Mouse (Mus musculus): Measurements from ENCODE around the gene Slc7a1.

Slc7a1 gene

DNA sequence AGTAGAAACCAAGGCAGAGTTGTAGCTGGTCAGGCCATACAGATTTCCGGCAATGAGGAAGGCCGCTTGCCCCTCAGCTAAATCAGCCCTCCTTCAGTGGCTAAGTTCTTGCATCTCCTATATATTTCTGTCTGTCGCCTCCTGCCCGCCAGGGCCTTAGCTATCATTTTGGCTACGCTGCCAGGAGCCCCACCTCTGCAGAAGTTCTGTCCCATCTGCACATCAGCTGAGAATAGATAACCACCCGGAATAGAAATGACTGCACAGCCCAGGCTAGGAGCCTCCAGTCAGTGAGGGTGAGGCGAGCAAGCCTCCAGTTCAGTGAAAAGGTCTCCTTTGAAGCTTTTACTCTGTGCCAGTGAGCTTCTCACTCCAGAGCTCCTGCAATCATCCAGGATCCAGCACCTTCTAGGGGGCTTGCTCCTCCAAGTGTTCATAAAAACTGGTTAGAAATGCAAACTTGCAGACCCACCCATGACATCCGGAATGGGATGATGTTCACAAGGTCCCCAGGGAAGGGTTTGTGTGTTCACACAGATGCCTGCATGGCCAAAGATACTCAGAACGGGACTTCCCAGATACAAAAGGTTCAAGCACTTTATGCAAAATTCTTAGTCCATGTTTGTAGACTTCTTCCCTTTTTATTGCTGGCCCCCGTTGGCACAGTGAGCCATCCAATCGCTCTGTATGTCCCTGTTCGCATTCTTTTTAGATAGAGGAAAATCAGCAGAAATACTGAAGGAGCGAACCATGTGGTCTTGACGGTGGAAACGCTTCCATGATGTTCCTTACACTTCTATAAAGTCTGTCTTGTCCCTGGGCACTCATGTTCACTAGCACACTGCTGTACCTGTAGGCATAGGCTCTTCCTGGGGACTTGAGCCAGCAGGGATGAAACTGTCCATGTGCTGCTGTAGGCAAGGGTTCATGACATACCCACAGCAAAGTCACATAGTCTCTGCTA, 10.4 kb downstream of the Slc7a1 start:
- DNase-seq = no peak

DNA sequence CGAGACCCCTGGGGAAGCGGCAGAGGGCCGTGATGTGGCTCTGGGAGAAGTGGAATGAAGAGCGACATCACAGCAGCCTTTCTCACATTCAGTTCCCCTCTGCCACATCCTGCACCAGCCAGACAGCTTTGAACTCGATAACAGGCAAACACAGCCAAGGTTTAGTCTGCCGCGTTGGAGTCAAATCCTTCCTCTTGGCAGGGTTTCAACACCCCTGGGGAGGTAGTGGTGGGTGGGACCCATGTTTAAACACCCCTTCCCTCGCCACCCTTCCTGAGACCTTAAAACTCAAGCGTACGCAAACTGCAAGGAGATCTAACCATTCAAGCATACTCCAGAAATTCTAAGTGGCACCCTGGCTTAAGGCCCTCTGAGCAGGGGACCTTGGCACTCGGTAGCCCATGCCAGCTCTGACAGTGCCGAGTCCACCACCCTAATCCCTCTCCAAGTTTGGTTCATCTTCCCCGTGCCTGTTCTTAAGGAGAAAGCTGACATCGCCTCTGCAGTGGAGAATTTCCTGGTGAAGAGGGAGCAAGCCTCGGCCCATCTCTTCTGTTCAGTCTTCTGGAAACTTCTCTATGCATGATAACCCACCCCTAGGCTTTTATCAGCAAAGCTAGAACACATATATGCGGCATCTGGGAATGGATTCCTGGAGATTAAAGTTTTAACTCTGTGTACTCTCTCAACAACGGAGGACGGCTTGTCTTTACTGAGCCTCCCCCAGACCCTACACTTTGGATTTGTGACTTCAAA, 11.3 kb downstream of the Slc7a1 start:
- peak; percentile 48 to 58 for DNase-seq

DNA sequence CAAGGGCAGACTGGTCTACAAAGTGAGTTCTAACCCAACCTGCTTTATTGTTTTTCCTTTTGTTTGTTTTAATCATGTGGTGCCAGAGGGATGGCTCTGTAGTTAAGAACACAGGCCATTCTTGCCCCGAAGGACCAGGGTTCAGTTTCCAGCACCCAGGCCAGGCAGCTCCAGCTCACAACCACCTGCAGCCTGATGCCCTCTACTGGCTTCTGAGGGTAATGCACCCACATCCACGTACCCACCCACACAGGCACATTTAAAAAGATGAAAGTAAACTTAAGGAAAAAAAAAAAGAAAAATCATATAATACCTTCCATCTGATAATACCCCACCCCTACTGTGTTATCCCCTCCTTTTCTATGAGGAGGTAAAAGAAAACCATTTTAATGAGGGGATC, 11.9 kb downstream of the Slc7a1 start:
- DNase-seq = no peak

GRCm38 (mm10) chr5:148386471-148386870, 13.2 kb downstream of the Slc7a1 start:
- peak; percentile 49 to 66 for DNase-seq

GRCm38 (mm10) chr5:148384501-148385055, 15.1 kb downstream of the Slc7a1 start:
- peak; percentile 50 to 53 for DNase-seq

DNA sequence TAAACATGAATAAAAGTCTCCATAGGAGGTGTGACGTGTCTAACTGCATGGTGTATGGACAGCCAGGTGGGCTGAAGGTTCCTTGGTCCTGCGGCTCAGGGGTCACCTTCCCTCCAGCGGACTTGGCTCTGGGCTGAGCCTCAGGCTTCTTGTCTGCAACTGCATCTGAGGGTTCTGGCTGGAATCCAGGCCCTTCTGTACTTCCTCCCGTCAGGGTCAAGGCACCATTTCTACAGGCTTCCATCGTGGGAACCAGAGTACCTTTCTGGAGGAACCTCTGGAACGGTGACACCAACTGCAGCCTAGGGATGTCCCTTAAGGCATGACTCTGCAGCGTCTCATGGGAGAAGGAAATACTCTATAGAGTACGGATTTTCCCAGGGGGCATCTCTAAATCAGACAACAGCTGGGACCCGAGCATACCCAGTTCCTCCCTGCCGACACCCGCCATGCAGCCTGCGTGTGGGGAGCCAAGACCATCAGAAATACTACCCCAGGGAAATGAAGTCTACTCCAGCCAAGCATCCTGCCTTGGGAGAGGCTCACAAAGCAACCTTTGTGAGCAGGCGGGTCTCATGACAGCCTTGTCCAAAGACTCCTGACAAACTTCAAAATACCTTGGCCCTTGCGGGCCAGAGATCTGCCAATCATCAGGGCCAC, 15.7 kb downstream of the Slc7a1 start:
- peak; percentile 69 to 72 for DNase-seq

DNA sequence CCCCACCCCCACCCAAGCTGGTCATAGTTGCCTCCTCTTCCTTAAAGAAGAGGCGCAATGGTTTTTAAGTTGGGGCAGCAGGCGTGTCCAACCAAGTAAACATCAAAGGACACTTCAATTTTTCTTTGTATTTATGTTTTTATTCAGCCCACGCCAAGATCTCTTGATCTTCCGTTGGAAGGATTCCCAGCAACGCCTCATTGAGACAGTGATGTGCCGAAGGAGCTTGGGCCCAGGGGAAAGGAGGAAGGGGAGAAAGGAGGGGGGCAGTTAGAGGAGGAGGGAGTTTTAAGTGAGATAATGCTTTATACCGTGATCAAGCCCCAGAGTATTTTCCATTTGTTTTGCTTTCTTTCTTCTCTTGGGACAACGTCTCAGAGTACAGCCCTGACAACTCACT, 18.6 kb downstream of the Slc7a1 start:
- DNase-seq = no peak

GRCm38 (mm10) chr5:148380246-148380504, 19.5 kb downstream of the Slc7a1 start:
- no peak for DNase-seq

- no peak for DNase-seq
Observed at GRCm38 (mm10) chr5:148379455-148380245, 20.1 kb downstream of the Slc7a1 start.

DNA sequence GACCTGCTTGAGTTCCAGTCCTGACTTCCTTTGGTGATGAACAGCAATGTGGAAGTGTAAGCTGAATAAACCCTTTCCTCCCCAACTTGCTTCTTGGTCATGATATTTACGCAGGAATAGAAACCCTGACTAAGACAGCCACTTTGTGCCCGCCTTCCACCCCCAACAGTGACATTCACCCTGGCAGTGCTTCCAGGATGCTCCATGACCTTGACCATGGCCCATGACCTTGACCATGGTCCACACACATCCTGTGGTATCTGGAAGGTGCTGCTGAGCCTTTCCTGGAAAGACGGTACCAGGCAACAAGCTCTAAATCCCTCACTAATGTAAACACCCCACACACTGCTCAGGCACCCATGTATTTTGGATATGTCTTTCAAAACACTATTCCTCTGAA, 21.0 kb downstream of the Slc7a1 start:
- no peak for DNase-seq

DNA sequence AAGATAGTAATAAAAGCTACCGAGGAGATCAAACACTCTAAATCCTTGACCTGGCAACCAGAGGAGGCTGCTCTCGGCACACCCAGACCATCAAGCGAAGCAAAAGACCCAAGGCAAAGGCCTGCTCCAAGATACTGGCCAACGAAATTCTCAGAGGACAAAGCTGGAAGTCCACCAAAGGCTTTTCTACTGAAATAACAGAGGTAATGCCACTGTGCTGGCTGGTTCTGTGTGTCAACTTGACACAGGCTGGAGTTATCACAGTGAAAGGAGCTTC, 21.5 kb downstream of the Slc7a1 start:
- peak; percentile 34 to 38 for DNase-seq

DNA sequence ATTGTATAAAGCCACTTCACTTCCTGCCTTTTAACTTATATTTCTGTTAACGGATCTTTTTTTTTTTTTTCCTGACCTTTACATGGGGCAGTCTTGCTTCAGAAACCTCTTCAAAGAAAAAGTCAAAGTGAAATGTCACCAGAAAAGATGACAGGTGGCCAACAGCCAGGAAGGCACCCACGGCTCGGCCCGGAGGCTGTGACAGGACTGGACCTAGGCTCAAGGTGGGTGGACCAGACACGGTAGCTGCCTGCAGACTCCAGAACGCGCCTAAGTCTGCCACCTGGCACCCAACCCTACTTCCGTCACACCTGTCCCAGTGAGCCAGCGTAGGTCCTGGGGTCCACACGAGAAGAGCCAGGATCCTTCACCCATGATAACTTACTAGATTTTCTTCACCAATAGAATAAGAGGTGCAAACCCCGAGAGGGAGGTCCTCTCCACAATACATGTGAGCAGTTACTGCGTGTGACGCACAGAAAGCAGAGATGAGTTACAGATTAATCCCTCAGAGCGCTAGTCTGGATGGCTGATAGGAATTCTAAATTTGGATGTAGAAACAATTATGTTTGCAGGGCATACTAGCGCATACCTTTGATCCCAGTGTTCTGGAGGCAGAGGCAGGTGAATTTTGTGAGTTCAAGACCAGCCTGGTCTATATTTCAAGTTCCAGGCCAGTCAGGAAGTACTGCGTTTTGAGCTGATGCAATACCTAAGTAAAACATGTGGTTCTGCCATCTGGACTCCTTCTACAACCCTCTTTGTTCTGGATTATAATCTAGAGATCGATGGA, 22.1 kb downstream of the Slc7a1 start:
- peak; percentile 32 to 38 for DNase-seq

GRCm38 (mm10) chr5:148376358-148376757, 23.3 kb downstream of the Slc7a1 start:
- no peak for DNase-seq

DNA sequence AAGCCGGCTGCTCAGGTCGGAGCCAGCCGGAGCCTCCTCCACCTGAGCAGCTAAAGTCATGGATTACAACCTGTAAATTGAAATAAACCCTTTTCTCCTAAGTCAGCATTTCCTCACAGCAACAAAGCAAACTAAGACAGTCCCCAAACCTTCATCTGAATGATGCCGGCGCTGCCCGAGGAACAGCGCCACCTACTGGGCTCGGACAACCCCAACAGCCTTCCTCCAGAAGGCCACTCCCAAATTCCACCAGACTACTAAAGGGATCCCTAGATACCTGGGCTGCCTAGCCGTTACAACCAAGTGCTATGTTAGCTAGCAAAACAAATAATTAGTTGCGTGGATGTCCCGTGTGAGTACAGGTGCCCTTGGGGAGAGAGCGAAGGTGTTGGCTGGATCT, 24.2 kb downstream of the Slc7a1 start:
- no peak for DNase-seq

- DNase-seq = no peak
Observed at GRCm38 (mm10) chr5:148373092-148373685, 26.5 kb downstream of the Slc7a1 start.

- DNase-seq = no peak
Observed at GRCm38 (mm10) chr5:148372005-148372917, 27.4 kb downstream of the Slc7a1 start.

- DNase-seq = no peak
Observed at GRCm38 (mm10) chr5:148371375-148371774, 28.3 kb downstream of the Slc7a1 start.

DNA sequence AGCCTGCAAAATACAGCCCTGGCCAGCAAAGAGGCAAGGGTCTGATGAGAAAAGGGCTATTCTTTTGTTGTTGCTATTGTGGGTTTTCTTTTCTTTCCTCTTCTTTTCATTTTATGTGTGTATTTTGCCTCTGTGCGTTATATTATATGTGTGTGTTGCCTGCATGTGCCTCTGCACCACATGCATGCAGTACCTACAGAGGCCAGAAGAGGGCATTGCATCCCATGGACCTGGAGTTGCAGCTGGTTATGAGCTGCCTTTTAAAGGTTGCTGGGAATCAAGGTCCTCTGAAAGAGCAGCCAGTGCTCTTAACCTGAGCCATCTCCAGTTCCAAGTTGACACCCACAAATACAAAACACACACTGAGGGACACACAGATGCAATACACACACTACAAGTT, 29.1 kb downstream of the Slc7a1 start:
- peak; percentile 51 to 62 for DNase-seq

DNA sequence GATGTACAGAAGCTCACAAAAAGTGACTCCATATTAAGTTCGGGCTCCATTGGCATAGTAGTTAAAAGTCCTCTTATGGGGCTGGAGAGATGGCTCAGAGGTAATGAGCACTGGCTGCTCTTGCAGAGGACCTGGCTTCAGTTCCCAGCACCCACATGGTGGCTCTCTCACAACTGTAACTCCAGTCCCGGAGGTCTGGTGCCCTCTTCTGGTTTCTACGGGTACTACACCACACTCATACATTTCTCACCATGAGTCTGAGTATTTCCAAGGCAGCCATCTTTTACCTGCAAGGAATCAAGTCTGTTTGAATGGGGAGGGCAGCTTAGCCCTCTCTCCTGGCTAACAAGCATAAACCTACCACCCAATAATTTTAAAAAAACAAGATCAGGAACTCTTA, 30.5 kb downstream of the Slc7a1 start:
- DNase-seq = no peak

- no peak for DNase-seq
Observed at GRCm38 (mm10) chr5:148367816-148368215, 31.9 kb downstream of the Slc7a1 start.

Data from cerebellum, postnatal 10 days (tissue).